Mouse (Mus musculus) liver, embryonic 14.5 days (tissue): Measurements from ENCODE around the gene Gipc1. TPM values are rescaled to one million over a fixed set of nuclear protein-coding genes. Genes with fewer than 3 reads are reported as not detected.

ENCODE experiments used
- ATAC-seq: fragments of 200-750 bp; cut with Nextera tagmentation; 2 replicates; pipeline ENCODE4 v1.8.0; 2017; ENCODE audit warnings: moderate number of reproducible peaks, mild to moderate bottlenecking, moderate library complexity; ENCODE audit not compliant: insufficient read depth
- DNase-seq, 3 experiments: peaks; one replicate each; pipeline ENCODE4 v3.0.0-alpha.2; 2012 to 2013; ENCODE audit warnings: low read depth in 3 of 3, low spot score in 3 of 3
- H3K27ac ChIP-seq: fragments of 300-500 bp; sonication (generic); 2 replicates; pipeline ENCODE4 v1.5.1; 2014; ENCODE audit warnings: moderate library complexity, mild to moderate bottlenecking, control low read depth, inconsistent platforms
- H3K27me3 ChIP-seq: fragments of 300-500 bp; sonication (generic); 2 replicates; pipeline ENCODE4 v1.6.1; 2014; ENCODE audit warnings: mild to moderate bottlenecking, low read length, moderate library complexity; ENCODE audit not compliant: control insufficient read depth, insufficient read depth
- H3K36me3 ChIP-seq: fragments of 300-500 bp; sonication (generic); replicated peaks from 2 replicates; pipeline ENCODE4 v1.6.1; 2014; ENCODE audit warnings: low read depth; ENCODE audit not compliant: control insufficient read depth, insufficient read depth
- H3K4me1 ChIP-seq, 2 experiments: fragments of 200-500 bp in 1 of 2; fragments of 300-500 bp in 1 of 2; sonication (generic) in 1 of 2; replicated peaks; 2 replicates each; pipeline ENCODE4 v1.6.1; 2012 to 2014; ENCODE audit warnings: antibody characterized with exemption in 1 of 2, inconsistent platforms in 1 of 2, low read length in 1 of 2; ENCODE audit not compliant: control insufficient read depth in 2 of 2, insufficient read depth in 2 of 2
- H3K4me2 ChIP-seq: fragments of 300-500 bp; sonication (generic); 2 replicates; pipeline ENCODE4 v1.6.1; 2014; ENCODE audit warnings: low read depth, mild to moderate bottlenecking, control low read depth, moderate library complexity
- H3K4me3 ChIP-seq, 2 experiments: fragments of 200-500 bp in 1 of 2; fragments of 300-500 bp in 1 of 2; sonication (generic) in 1 of 2; 2 replicates each; pipeline ENCODE4 v1.5.1; 2012 to 2014; ENCODE audit warnings: low read depth in 2 of 2, low read length in 2 of 2, mild to moderate bottlenecking in 2 of 2, control low read depth in 1 of 2, inconsistent platforms in 1 of 2, moderate library complexity in 1 of 2; ENCODE audit not compliant: insufficient read depth in 1 of 2
- H3K9ac ChIP-seq: fragments of 300-500 bp; sonication (generic); replicated peaks from 2 replicates; pipeline ENCODE4 v1.6.1; 2014; ENCODE audit warnings: mild to moderate bottlenecking, control low read depth, moderate library complexity
- H3K9me3 ChIP-seq: fragments of 300-500 bp; sonication (generic); 2 replicates; pipeline ENCODE4 v1.6.1; 2016; ENCODE audit warnings: low read length, mixed read lengths; ENCODE audit not compliant: control insufficient read depth
- CTCF ChIP-seq: IDR thresholded peaks from 2 replicates; pipeline ENCODE4 v1.5.1; 2016; ENCODE audit warnings: antibody characterized with exemption, low read depth, control low read depth
- EP300 ChIP-seq: IDR thresholded peaks from 2 replicates; pipeline ENCODE4 v1.6.1; 2016; ENCODE audit warnings: antibody characterized with exemption, low read depth
- WGBS: fragments of 180-500 bp; shearing (Covaris S2); extraction: QIAGEN DNeasy Blood & Tissue Kit; methylation state at CpG from one replicate; pipeline ENCODE4 v1.1.7; 2014; ENCODE audit not compliant: insufficient replicate concordance; 5-methylcytosine and 5-hydroxymethylcytosine counted together
- polyA plus RNA-seq, 2 experiments: library from polyadenylated mRNA; depleted of rRNA in 1 of 2; stranded (reverse) in 1 of 2; unstranded in 1 of 2; fragments of >200 nt; fragmentation: Nextera tagmentation in 1 of 2; extraction: Ambion mirVana in 1 of 2; gene quantifications; 2 replicates each; pipeline versions ENCODE4 v1.2.1 to v1.2.3; 2012 to 2014

Gipc1 gene
- polyA plus RNA-seq, 2 experiments, result 27.2 to 32.5 TPM

DNA sequence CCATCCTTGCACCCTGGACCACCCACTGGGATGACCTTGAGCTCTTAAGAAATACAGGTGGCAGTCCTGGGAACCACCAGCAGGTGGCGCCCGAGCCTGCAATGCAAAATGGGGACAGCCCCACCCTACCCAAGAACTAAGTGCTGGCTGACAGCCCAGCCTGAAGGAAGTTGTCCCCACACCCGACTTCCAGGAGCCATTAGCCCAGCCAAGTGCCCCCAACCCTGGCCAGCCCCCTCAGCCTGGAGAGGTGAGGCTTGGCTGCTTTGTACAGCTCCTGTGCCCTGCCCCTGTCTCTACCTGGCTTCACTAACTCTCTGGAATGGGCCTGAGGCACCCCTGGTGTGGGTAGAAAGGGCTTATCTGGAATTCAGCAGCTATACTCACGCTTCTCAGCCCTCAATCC is 9.9 kb downstream of the Gipc1 start:
- no peaks in the 10 kb centered on the region; a peak in 2 of 4 replicates for H3K4me1 ChIP-seq
- peak; percentile 63 to 72 (median 65) for DNase-seq
- H3K27ac ChIP-seq, result no peak overlapping the region
- H3K9ac ChIP-seq, result no peak overlapping the region
- no peak overlapping the region for H3K4me2 ChIP-seq
- ATAC-seq, result peak; percentile 51
- no peaks in the 10 kb centered on the region; the same call in 1 of the 2 replicates for H3K27me3 ChIP-seq
- peak; percentile 99 for TF ChIP-seq CTCF
- TF ChIP-seq EP300, result no peak
- WGBS, result 2% methylated on average over 4 of the region's 4 CpGs
- H3K4me3 ChIP-seq, result no peak overlapping the region
- H3K9me3 ChIP-seq, result no peaks in the 10 kb centered on the region
- no peaks in the 10 kb centered on the region for H3K36me3 ChIP-seq

DNA sequence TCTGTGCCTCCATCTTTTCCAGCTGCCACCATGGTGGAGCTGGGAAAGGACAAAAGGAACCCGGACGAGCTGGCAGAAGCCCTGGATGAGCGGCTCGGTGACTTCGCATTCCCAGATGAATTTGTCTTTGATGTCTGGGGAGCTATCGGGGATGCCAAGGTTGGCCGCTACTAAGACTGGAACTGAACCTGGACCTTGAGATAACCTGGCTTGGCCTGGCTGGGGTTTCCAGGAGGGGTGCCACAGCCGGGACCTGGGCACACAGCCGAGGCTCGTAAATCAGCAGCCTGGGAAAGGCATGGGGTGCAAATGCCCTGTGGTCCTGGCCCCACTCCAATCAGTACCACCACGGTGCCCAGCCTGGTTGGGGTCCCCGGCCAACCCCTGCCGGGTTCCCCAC is 11.6 kb downstream of the Gipc1 start:
- Histone ChIP-seq H3K9me3 (no peaks in the 10 kb centered on the region), H3K9ac (no peak overlapping the region), H3K27ac (no peak overlapping the region), H3K4me3 (no peak overlapping the region), H3K36me3 (no peaks in the 10 kb centered on the region), H3K27me3 (no peaks in the 10 kb centered on the region; the same call in 1 of the 2 replicates), H3K4me1 (no peaks in the 10 kb centered on the region; a peak in 3 of 4 replicates), H3K4me2 (no peak overlapping the region)
- TF ChIP-seq EP300, result no peak
- TF ChIP-seq CTCF, result no peak
- ATAC-seq, result no peak
- WGBS, result 80% methylated on average over 13 of the region's 13 CpGs
- DNase-seq, result no peak

GRCm38 (mm10) chr8:83664931-83665625 is 12.6 kb downstream of the Gipc1 start:
- Histone ChIP-seq H3K9ac (no peak overlapping the region), H3K36me3 (no peaks in the 10 kb centered on the region), H3K4me1 (no peaks in the 10 kb centered on the region; a peak in 3 of 4 replicates), H3K4me2 (no peak overlapping the region), H3K27ac (no peak overlapping the region), H3K4me3 (no peak overlapping the region), H3K9me3 (no peaks in the 10 kb centered on the region), H3K27me3 (no peaks in the 10 kb centered on the region; the same call in 1 of the 2 replicates)
- ATAC-seq (no peak), DNase-seq (no peak)
- TF ChIP-seq CTCF (no peak), EP300 (no peak)
- 45% methylated on average over 2 of the region's 2 CpGs for WGBS

DNA sequence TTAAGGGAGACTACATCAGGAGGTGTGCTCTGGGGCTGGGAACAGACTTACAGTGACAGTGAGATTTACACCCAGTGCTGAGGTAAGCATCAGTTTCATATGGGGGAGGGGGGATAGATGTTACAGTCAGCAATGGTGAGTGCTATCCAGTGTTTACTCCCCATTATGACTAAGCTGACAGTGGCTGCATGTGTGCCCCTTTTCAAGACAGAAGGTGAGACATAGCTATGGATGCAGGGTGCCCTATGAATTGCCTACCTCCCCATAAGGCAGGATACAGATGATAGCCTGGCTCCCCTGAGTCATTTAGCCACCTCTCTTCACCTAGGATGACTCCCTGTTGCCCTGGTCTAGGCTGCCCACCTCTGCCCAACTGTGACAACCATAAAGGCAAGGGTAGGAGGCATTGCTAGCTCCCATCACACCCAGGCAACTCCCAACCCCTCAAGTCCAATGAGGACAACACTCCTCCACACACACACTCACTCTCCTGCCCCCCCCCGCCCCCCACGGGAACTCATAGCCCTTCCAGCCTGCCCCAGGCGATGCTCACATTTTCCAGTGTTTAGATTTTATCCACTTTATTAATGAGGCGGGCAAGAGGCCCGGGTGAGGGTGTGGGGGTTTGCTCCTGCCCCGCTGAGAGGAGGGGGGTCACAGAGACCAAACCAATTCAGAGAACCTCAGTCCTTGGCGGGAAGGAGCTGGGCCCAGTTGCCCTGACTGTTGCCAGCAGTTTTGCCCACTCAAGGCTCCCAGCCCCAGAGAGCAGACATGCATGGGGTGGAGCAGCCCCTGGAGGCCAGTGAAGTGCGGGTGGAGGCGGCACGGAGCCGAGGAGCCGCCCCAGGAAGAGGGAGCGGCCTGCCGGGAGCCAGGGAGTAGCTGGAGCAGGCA is 13.7 kb downstream of the Gipc1 start, which contains the start of gene Ptger1:
Ptger1 (plus strand) TSS at position 710 of the 897 bp plus-strand sequence.
- H3K9ac ChIP-seq, result no peak within 1 kb of the TSS
- 28% methylated on average over 14 of the region's 14 CpGs for whole genome bisulfite sequencing
- DNase-seq, result no peak
- no peak within 1 kb of the TSS for H3K27ac ChIP-seq
- H3K9me3 ChIP-seq, result no peaks in the 10 kb centered on the region
- no peaks in the 10 kb centered on the region; a peak in 3 of 4 replicates for H3K4me1 ChIP-seq
- ATAC-seq, result no peak
- no peaks in the 10 kb centered on the region; the same call in 1 of the 2 replicates for H3K27me3 ChIP-seq
- H3K4me2 ChIP-seq, result no peak within 1 kb of the TSS
- H3K4me3 ChIP-seq, result no peak within 1 kb of the TSS
- TF ChIP-seq EP300 (no peak), CTCF (no peak)
- no peaks in the 10 kb centered on the region for H3K36me3 ChIP-seq

DNA sequence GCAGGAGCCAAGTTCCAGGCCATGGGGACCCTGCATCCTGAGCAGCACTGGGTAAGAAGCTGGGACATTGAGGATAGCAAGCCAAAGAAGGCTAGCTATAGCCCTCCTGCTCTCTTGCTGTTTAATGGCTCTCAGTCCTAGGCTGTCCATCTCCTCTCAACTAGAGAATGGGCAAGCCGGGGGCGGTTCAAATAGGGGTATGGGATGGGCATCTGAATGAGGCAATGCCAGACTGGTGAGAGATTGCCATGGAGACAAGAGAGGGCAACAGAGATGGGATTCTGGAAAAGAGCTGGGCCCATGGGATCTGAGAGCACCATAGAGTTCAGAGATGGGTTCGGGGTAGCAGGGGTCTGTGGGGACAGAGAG is 14.4 kb downstream of the Gipc1 start:
- H3K9me3 ChIP-seq, result no peaks in the 10 kb centered on the region
- no peak overlapping the region for H3K27ac ChIP-seq
- 82% methylated on average over 3 of the region's 3 CpGs for WGBS
- no peak overlapping the region for H3K4me2 ChIP-seq
- ATAC-seq (no peak), DNase-seq (no peak)
- no peaks in the 10 kb centered on the region; a peak in 2 of 4 replicates for H3K4me1 ChIP-seq
- no peaks in the 10 kb centered on the region; the same call in 1 of the 2 replicates for H3K27me3 ChIP-seq
- no peak overlapping the region for H3K4me3 ChIP-seq
- no peaks in the 10 kb centered on the region for H3K36me3 ChIP-seq
- no peak overlapping the region for H3K9ac ChIP-seq
- no peak for TF ChIP-seq EP300
- no peak for TF ChIP-seq CTCF
